Mouse (Mus musculus) adrenal gland, adult (tissue): Measurements from ENCODE around the gene 1110059E24Rik.
"Not testable (repeated sequence)": the region's sequence is repeated elsewhere in the genome, so short reads cannot be mapped to it uniquely, and the experiment has no call there.

Experiments
- DNase-seq, 2 experiments: peaks; one replicate each; pipeline ENCODE4 v3.0.0; 2022 to 2023; ENCODE audit warnings: low spot score in 1 of 2; ENCODE audit not compliant: inconsistent age in 2 of 2

The 1110059E24Rik gene

DNA sequence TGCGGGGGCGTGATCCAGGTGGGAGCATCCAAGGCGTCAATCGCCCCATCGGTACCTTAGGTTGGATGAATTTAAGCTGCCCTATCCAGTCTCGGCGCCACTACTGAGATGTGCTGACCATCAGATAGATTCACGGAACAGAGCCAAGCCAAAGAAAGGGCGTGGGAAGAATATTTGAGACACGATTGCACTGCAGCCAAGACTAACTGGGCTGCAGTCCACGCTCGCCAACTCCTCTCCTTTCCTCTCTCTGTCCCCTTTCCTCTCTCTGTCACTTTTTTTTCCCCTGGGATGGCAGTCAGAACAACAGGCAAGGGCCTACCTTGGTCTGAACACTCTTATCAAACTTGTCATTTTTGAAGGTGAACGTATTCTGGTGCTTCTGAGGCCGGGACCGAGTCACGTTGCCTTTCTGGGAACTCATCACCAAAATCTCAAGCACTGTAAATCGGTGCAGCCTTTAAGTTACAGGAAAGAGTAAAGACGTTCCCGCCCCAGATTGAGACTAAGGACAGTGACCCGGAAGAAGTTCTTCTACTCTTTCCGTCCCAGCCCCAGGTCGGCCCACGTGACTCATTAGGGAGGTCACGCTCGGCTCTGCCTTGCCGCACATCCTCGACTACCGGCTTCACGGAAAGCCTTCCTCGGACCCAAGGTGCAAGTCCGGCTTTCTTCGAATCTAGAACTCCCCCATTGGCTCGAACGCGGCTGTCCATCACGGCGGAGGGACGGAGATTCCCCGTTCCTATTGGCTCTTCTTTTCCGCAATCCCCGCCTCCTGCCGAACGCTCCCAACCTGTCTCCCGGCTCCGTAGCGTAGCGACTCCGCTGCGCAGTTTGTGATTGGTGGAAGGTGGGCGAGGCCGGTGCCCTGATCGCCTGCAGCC lies at the start of gene 1110059E24Rik:
Gene 1110059E24Rik, minus strand, starts transcription at position 692 of the 887 bp plus-strand sequence.
- peak; percentile 99 for DNase-seq

GRCm38 (mm10) chr19:21680986-21681385 lies 28.2 kb upstream of the 1110059E24Rik start:
- no peak for DNase-seq

GRCm38 (mm10) chr19:21680091-21680490 lies 27.3 kb upstream of the 1110059E24Rik start:
- DNase-seq, result no peak

DNA sequence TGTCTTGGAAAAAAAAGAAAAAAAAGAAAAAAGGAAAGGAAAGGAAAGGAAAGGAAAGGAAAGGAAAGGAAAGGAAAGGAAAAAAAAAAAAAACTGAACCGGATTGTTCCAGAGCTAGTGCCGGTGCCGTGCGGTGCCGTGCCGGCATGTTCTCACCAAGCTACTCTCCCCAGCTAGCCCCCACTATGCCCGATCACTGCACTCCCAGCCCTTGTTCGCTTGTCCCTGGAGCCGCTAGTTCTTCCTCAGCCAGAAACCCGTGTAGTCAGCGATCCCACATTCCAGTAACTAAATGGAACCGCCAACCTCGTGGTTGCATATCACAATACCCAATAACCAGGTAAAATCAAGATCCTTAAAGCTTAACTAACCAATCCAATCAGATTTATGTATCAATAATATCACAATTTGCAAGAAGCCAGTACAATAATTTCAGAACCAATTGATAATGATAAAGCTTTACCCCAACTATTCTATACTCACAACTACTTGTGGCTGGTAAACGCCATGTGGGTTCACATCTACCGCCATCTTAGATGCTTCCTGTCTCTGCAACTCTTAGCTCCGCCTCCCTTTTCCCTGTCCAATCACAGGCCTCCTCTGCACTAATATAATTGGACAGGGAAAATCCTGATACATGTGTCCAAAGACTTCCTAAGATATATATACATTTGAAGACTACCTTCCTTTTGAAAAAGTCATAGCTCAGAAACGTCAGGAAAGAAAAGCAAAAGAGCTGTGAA lies 21.7 kb upstream of the 1110059E24Rik start:
- no peak for DNase-seq

DNA sequence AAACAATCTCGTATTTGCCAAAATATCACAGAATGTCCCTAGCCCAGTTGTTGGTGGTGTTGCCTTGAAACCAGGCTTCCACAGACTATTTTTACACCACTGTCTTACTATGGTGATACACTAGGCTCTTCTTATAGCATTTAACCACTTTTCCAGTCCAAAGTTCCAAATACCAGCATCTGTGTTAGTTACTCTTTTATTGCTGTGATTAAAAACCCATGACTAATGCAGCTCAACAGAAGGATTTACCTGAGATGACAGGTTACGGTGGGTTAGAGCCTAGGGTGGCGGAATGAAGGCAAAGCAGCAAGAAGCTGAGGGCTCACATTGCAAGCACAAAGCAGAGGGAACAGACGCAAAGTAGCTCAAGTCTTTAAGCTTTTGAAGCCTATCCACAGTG lies 16.9 kb upstream of the 1110059E24Rik start:
- no peak for DNase-seq

GRCm38 (mm10) chr19:21663756-21664456 lies 11.1 kb upstream of the 1110059E24Rik start:
- DNase-seq, result peak in 1 of 2 experiments; percentile 57

- DNase-seq, result no peak
These were observed 8.0 kb upstream of the 1110059E24Rik start for GRCm38 (mm10) chr19:21660734-21661133.

DNA sequence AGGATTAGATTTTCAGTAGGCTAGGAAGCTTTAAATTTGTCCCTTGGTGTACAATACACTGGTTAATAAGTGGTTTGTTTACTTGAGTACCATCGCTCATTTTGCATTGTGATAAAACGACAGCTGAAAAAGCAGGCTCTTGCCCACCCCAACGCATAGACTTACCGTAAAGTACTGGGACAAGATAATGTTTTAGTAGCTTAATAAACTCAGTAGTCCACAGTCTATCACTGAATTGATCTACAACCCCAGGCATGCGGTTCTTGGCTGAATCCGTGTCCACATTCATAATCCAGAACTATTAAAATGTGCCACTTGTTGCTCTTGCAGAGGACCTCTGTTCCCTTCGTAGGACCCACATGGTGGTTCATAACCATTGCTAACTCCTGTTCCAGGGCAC lies 2.0 kb upstream of the 1110059E24Rik start:
- DNase-seq, result peak in 1 of 2 experiments; percentile 66

DNA sequence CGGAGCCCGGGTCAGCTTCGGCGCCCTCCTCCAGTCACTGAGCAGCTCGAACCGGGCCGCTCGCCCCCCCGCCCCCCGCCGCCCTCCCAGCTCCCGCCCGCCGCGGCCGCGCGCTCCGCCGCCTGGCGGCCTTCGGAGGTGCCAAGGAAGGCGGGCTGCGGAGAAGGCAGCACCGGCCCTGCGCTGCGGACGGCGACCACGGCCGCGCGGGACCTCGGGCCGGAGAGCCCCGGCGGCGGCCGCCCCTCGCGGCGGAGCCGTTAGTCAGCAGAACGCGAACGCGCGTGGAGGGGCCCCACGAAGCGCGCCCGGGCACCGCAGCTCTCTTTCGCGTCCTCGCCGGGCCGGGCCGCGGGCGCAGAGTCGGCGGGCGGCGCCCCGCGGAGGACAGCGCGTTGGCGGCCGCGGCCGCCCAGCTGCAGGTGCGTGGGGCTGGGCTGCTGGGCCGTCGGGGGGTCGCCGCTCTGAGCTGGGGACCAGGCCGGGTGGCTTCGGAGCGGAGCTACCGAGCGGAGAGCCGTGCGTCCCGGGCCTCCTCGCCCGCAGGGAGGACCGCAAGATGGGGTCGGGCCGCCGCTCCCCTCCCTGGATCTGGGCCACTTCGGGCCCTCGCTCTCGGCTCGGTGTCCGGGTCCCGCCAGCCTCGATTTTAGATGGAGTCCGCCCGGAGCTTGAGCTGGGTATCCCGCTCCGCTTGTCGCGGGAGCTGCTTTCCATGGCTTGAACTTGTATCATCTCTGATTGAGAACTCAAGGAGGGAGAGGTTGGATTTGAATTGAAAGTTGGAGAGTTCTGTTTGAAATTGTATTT lies 601 bp upstream of the 1110059E24Rik start, which contains the start of gene Abhd17b:
Gene Abhd17b, plus strand, starts transcription at position 14 of the 810 bp plus-strand sequence.
- peak; percentile 73 to 90 for DNase-seq

GRCm38 (mm10) chr19:21651664-21652063 lies 1.1 kb downstream of the 1110059E24Rik start:
- no peak for DNase-seq

DNA sequence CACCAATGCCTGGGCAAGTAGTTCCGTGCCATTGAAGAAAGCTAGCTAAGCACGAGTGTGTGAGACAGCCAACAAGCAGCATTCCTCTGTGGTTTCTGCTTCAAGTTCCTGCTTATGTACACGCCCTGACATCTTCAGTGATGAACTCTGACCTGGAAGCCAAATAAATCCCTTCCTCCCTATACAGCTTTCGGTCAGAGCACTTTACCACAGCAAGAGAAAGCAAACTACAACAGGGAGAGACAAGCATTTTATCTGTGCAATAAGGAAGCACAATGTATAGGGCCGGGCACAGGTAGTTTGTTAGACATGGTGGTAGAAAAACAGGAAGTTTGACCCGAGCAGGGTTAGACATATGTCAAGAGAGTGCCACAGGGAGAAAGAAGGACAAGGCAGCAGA lies 6.6 kb downstream of the 1110059E24Rik start:
- no peak for DNase-seq

- no peak for DNase-seq
These were observed 7.5 kb downstream of the 1110059E24Rik start for GRCm38 (mm10) chr19:21645301-21645700.

DNA sequence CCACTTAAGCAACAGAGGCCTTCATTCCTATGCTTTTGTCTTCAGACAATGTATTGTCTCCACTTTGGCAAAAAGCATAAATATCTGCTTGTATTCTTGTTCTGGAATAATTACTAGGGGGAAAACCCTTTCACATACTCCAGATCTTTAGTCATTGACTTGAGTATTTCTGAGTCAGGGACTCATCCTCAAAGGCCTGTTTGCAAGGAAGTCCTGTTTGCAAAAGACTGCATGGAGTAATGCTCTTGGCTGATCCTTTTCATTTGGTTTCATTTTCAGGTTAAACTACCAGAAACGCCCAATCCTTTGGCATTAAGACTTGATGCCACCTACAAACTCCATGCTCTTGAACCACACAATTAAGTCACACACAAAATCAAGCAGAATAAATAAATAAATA lies 8.8 kb downstream of the 1110059E24Rik start:
- DNase-seq, result no peak

GRCm38 (mm10) chr19:21637672-21638071 lies 15.1 kb downstream of the 1110059E24Rik start:
- DNase-seq, result no peak

DNA sequence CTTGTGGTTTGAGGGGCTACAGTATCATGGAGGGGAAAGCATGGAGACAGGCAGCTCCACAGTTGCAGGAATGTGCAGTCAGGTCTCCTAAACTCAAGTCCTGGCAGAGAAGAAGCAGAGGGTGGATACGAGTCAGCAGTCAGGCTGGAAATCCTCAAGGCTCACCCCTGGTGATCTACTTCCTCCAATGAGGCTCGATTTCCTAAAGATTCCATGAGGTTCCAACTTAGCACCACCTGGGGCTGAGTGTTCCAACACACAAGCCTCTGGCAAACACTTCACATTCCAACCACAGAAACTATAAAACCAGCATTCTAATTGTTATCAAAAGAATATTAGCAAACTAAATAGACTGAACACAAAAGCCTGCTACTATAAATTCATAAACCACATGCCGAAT lies 15.9 kb downstream of the 1110059E24Rik start:
- no peak for DNase-seq

DNA sequence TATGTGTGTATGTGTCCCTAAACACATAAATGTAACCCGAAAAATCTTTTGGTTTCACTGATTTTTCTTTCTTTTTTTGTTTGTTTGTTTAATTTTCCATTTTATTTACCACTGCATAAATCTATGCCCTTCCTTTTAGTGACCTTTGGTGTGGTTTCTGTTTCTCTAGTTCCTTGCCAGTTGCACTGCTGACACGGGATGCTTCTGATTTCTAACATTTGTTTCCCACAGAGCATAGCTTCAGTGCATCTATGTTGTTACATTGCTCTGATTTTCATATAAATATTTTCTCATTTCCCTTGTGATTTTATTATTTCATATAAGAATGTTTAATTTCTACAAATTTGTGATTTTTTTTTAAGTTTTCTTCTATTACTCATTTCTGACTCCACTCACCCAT lies 17.4 kb downstream of the 1110059E24Rik start:
- no peak for DNase-seq

DNA sequence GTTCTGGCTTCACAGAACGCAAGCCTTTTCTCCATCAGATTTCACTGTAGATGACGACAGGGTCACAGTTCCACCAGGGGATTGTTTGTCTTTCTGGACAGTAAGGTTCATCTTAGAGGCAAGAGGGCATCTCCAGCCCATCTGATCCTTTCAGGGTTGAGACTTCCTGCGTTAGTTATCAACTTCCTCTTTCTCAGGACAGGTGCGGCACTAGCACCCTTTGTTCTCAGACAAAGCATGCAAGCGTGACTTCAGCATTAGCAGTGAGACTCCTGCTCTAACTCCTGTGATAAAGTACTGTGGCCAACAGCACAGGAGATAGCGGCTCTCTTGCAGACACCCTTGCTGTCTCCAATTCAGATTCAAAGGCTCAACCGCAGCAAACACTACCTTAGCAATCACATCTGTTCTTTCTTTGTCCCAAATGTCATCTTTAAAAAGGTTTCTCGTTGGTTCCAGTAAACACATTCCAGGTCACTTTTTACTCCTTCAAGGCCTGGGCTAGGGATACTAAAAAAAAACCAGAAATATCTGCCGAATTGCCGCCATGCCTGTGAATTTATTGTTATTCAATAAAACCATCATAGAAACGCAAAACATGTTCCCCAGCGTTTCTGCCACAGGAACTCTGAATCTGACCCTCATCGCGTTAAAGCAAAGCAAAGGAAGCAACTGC lies 22.0 kb downstream of the 1110059E24Rik start:
- no peak for DNase-seq

DNA sequence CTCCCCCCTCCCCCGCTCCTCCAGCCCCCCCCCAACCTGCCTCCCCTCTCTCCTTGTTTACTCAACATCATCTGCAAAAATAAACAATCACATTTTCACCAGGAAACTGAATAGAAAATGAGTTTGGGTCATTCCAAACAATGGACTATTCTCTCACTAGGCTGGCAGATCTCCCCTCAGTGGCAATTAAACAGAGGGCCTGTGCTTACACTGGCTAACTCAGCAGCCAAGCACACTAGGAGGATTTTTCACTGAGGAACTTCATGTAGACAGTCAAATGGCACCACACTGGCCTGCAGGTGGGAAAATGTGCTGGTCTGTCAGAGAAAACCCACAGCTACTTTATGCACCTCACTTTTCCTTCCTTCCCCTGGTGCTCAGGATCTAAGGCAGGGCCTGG lies 23.3 kb downstream of the 1110059E24Rik start:
- no peak for DNase-seq

DNA sequence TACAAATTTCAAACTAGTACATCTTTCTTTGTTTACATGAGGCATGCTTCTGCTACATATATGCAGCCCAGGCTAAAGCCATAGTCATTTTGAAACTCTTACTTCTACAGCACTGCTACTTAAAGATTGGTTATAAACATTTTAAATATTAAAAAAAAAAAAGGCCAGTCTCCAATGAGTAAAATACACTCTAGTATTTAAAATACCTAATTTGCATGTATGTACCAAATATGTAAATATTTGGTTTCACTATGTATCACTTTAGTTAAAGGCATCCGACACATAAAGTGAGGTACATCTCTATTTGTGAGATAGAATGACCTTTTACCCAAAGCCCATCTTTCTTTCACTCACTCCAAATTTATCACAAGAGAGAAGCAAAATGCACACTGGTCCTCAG lies 23.7 kb downstream of the 1110059E24Rik start:
- DNase-seq, result no peak

- DNase-seq, result not testable (repeated sequence)
These were observed 24.3 kb downstream of the 1110059E24Rik start for GRCm38 (mm10) chr19:21628440-21628839.
